Mouse (Mus musculus): ENCODE results near the gene Gm12185.
A peak's percentile ranks its signal among the peaks of the same experiment; 100 is the strongest.
"Not testable (repeated sequence)": the region's sequence is repeated elsewhere in the genome, so short reads cannot be mapped to it uniquely, and the experiment has no call there.

Gene Gm12185

GRCm38 (mm10) chr11:48913611-48914010 lies 78.4 kb downstream of the Gm12185 start:
- no peak for DNase-seq (ENCODE audit: low spot score)

- DNase-seq (ENCODE audit: low spot score): no peak
Measured at GRCm38 (mm10) chr11:48908459-48908858, 83.6 kb downstream of the Gm12185 start.

- no peak for DNase-seq (ENCODE audit: low spot score)
Measured at GRCm38 (mm10) chr11:48902021-48902420, 90.0 kb downstream of the Gm12185 start, which contains the start of gene Gm5431. Gm5431 (minus strand) TSS chr11:48902214.

GRCm38 (mm10) chr11:48901567-48901930 lies 90.5 kb downstream of the Gm12185 start:
- DNase-seq (ENCODE audit: low spot score): not testable (repeated sequence)

- DNase-seq (ENCODE audit: low spot score): not testable (repeated sequence)
Measured at GRCm38 (mm10) chr11:48900654-48901566, 91.1 kb downstream of the Gm12185 start.

- no peak for DNase-seq (ENCODE audit: low spot score)
Measured at GRCm38 (mm10) chr11:48898812-48899431, 93.1 kb downstream of the Gm12185 start.

- no peak for DNase-seq (ENCODE audit: low spot score)
Measured at GRCm38 (mm10) chr11:48876680-48877079, 115.3 kb downstream of the Gm12185 start.

GRCm38 (mm10) chr11:48875343-48875837 lies 116.6 kb downstream of the Gm12185 start:
- not testable (repeated sequence) for DNase-seq (ENCODE audit: low spot score)

- peak; percentile 68 for DNase-seq (ENCODE audit: low spot score)
Measured at GRCm38 (mm10) chr11:48874465-48874864, 117.6 kb downstream of the Gm12185 start.

DNA sequence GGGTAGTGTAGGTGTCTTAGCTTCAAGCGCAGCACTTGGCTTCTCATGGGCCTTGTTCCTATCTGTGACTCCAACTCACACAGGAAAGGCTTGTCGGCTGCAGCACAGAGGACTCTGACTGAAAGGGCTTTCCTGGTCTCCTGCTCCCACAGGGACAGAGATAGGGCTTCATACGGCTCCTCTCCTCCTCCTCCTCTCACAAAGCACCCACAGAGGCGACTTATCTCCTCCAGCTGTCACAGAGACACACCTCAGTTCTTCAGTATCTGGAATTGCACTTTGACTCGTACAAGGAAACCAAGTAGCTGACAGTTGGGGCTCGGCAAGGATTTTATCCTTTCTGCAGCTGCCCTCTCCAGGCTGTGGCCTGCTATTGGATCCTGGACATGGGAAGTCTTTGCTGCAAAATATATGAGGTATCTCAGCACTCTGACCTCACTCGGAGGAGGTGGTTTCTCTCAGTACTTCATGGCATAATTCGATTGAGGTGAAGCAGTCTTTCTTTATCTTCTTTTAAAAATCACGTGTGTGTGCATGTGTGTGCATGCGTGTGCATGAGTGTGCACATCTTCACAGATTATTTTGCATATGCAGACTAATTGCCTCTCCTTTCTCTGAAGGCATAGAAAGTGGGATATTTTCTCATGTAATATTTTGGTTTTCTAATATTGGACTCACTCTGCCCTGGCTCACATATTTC lies 118.3 kb downstream of the Gm12185 start:
- DNase-seq (ENCODE audit: low spot score): no peak

- no peak for DNase-seq (ENCODE audit: low spot score)
Measured at GRCm38 (mm10) chr11:48872695-48873300, 119.2 kb downstream of the Gm12185 start.

DNA sequence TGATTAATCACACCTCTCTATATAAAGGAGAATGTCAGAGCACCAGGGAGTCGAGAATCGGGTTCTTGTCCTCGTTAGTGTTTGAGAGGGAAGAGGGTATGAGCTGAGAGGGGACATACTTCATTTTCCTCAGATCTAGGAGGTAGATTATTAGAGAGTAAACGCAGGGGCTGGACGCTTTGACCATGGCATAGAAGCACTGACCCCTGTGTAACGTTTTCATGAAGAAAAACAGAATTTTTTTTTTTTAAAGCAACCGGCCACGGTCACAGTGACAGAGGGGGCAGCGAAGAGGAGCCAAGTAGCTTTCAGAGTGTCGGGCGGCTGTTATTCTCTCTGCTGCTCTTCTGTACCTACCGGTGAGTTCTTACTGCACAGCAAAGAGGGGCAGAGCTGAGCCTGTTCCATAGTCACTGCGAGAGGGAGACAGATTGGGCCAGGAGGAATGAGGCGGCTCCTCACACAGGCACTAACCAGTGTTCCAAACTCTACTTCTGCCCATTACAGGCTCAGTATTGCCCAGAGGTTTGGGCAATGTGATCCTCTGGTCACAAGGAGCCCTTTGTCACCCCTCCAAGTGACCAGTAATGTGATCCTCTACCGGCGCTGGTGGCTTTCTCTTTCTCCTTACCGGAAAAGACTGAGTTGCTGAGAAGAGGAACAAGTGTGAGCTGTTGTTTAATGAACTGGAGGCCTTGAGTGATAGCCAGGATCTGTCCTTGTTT lies 120.0 kb downstream of the Gm12185 start:
- peak; percentile 46 for DNase-seq (ENCODE audit: low spot score)

DNA sequence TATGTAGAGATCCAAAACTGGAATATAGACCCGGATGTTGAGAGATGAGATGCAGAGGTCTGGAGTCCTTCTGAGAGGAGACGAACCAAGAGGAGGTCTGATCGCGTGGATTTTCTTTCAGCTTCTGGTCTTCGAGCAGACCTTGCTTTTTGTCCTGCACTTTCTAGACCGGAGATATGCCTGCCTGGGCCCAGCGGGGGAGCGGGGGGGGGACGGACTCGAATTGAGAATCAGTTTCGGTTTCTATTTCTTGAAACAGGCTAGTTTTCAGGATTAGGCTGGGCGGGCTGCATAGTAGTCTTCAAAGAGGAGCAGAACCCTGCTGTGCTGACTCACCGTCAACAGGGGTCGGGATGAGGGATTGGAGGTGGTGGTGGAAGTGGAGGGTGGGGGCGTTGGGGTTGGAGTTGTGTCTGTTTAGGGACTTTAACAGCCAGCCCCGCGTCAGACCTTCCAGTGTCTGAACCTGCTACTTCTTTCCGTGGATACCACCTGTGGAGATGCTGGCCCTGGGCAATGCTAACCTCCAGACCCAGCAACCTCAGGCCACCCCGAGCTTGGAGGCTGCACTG lies 120.7 kb downstream of the Gm12185 start, which contains the start of gene Irgm1:
Gene Irgm1, minus strand, starts transcription at position 483 of the 572 bp plus-strand sequence.
- peak; percentile 44 for DNase-seq (ENCODE audit: low spot score)

GRCm38 (mm10) chr11:48870781-48871180 lies 121.2 kb downstream of the Gm12185 start:
- DNase-seq (ENCODE audit: low spot score): no peak

DNA sequence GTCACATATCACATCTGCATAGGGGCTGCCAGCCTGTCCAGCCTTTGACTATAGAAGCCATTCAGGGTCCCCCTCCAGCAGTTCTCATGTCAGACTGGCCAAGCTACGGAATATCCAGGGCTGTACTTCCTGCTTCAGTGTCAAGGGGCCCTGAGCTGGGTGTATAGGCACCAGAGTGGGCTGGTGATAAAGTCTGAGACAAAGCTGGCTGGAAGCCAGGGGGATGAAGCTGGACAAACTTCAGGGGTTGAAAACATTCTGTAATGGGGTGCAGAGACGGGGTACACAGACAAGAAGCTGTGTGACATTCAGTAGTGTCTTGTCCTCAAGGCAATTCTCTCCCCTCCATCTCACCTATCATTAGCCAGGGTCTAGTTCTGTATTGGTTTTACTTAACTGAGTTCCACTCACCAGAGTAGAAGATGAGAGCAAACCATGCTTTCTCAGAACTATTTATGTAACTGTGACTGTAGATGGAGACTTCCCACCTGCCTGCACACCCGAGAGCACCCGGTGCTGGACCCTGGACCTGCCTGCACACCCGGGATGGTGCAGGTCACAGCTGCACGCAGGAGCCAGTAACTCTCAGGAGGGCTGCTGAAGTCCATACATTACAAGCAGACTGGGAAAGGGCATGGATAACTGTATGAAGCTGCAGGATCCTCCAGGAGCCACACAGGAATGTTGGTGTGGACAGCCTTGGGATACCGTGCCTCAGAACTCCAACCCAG lies 122.5 kb downstream of the Gm12185 start:
- no peak for DNase-seq (ENCODE audit: low spot score)

DNA sequence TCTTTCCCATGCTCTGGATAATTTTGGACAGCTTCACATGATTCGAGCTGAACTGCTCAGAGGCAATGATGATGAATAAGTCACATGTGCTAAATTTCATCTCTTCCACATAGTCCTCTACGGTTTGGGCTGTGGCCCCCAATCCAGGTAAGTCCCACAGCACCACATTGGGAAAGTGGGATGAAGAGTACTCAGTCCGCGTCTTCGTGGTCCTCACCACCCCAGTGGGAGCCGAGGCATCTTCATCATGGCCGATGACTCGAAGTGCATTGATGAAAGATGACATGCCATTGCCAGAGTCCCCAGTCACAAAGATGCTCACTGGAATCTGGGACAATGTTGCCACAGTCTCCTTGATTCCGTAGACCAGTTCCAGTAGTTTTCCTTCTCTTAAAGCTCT lies 125.5 kb downstream of the Gm12185 start:
- DNase-seq (ENCODE audit: low spot score): no peak

GRCm38 (mm10) chr11:48863808-48864207 lies 128.2 kb downstream of the Gm12185 start:
- no peak for DNase-seq (ENCODE audit: low spot score)

- DNase-seq (ENCODE audit: low spot score): no peak
Measured at GRCm38 (mm10) chr11:48862784-48863319, 129.2 kb downstream of the Gm12185 start.

DNA sequence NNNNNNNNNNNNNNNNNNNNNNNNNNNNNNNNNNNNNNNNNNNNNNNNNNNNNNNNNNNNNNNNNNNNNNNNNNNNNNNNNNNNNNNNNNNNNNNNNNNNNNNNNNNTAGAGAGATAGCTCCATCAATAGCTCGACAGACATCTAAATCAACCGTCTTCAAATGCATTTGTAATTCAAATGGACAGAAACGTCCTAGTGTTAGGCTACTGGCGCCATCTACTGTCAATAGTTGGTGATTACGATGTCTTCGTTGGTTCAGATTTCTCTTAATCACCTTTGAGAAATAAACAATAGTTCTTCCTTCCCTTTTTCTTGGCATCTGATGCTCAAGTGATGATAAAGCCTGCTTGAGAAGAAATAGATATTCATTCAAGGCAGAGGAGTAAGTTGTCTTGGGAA lies 133.0 kb downstream of the Gm12185 start:
- peak; percentile 93 for DNase-seq (ENCODE audit: low spot score)

All from embryo, embryonic 10 days (tissue).